Mouse (Mus musculus) embryonic facial prominence, embryonic 11.5 days (tissue): ENCODE measurements around the gene Wdr73. TPM values are rescaled to one million over a fixed set of nuclear protein-coding genes. Genes with fewer than 3 reads are reported as not detected.

Source experiments
- polyA plus RNA-seq: library from polyadenylated mRNA; unstranded; fragments of >200 nt; fragmentation: Nextera tagmentation; extraction: Ambion mirVana; gene quantifications from 2 replicates; pipeline ENCODE4 v1.2.1, GENCODE M21; 2014

The Wdr73 gene
- polyA plus RNA-seq, 1 experiment from 2014 or later: 33.0 TPM

Other genes starting within 250 kb of the Wdr73 start
- 8.4 and 9.7 TPM in 2 replicates for gene Crtc3, start 212.4 kb downstream of the Wdr73 start, polyA plus RNA-seq
- gene Iqgap1, start 75.3 kb downstream of the Wdr73 start, polyA plus RNA-seq: 30.4 and 32.6 TPM in 2 replicates
- gene Zscan2, start 40.3 kb downstream of the Wdr73 start, polyA plus RNA-seq: 4.5 and 5.4 TPM in 2 replicates
- gene Nmb, start 3.8 kb upstream of the Wdr73 start, polyA plus RNA-seq: 7.3 and 8.5 TPM in 2 replicates
- gene Sec11a, start 46.5 kb upstream of the Wdr73 start, polyA plus RNA-seq: 220 and 231 TPM in 2 replicates
- gene Zfp592, start 92.4 kb upstream of the Wdr73 start, polyA plus RNA-seq: 10.2 and 10.9 TPM in 2 replicates
- 0.17 and 0.35 TPM in 2 replicates for gene Alpk3, start 156.3 kb upstream of the Wdr73 start, polyA plus RNA-seq
- gene Slc28a1, start 213.5 kb upstream of the Wdr73 start, polyA plus RNA-seq: 0.07 TPM in 1 of 2 replicates, not detected in the other